Mouse (Mus musculus): ENCODE results near the gene BC030867. TPM values are rescaled to one million over a fixed set of nuclear protein-coding genes. Genes with fewer than 3 reads are reported as not detected.

The BC030867 gene
- total RNA-seq, 1 experiment from 2014 or later: 4.8 TPM

GRCm38 (mm10) chr11:102220451-102220850 is 28.2 kb upstream of the BC030867 start:
- no peak for ATAC-seq (replicated peaks; ENCODE audit: low read depth, poor library complexity, severe bottlenecking)

DNA sequence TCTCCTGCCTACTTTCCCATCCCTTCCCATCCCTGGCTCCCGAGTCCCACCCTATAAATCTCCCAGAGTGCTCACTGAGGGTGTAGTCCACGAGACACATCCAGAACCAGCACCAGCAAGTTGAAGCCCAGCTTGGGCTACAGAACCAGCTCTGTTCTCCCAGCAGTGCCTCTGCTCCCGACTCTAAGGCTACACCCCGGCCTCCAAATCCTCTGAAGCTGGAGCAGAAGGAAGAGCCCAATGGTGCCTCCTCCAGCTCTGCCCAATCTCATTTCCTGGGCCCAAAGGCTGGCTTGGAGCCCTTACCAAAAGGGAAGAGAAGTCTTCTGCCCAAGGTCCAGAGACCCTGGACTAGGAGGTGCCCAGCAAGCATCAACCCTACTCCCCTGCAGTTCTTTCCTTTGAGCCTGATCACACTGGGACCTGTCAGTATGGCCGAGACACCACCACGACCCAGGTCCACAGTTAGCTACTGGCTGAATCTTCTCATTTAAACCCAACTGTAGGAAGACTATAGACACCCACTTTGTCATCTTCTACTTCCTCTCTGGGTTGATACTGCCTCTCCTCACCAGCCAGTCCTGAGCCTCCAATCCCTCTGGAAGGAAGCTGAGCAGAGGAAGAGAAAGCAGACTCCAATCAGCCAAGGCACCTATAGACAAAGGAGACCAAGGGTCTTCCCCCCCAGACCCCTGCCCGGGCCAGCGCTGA is 27.3 kb upstream of the BC030867 start:
- ATAC-seq (replicated peaks; ENCODE audit: low read depth, poor library complexity, severe bottlenecking): no peak

GRCm38 (mm10) chr11:102221954-102222351 is 26.7 kb upstream of the BC030867 start:
- no peak for ATAC-seq (replicated peaks; ENCODE audit: low read depth, poor library complexity, severe bottlenecking)

DNA sequence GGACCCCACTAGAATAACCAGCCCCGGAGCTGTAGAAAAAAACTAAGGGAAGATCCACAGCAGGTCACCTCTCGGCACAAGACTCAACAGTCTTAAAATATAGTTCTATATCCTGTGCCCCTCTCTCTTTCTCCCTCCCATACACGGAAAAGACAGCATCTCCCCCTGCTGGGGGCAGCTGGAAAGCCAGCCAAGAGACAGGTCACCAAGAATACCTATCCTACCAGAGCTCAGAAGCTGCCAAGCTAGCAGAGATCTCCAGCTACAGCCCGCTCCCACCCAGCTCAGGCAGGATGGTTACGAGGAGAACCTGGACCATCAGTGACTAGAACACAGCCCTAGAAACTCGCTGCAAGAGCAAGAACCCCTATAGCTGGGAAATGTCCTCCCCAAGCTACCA is 25.5 kb upstream of the BC030867 start:
- ATAC-seq (replicated peaks; ENCODE audit: low read depth, poor library complexity, severe bottlenecking): peak; percentile 29; the same call in 1 of the 2 replicates

DNA sequence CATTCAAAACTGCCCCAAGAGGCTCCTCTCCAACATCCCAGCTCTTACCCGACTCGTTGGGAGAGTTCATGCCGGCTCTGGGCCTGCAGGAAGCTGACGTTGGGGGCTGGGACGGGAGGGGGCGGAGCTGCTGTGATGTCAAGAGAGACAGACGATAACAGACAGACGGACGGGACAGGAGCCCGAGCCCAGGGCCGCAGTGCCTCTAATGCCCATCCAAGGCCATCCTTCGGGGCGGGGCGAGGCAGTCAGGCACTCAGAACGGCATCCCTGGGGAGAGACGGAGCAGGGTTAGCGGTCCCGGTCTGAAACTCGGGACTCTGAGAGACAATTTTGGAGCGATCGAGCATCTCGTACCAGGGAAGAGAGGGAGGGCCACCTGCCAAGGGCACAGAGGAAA is 24.0 kb upstream of the BC030867 start:
- no peak for ATAC-seq (replicated peaks; ENCODE audit: low read depth, poor library complexity, severe bottlenecking)

GRCm38 (mm10) chr11:102225221-102225620 is 23.5 kb upstream of the BC030867 start:
- no peak for ATAC-seq (replicated peaks; ENCODE audit: low read depth, poor library complexity, severe bottlenecking)

DNA sequence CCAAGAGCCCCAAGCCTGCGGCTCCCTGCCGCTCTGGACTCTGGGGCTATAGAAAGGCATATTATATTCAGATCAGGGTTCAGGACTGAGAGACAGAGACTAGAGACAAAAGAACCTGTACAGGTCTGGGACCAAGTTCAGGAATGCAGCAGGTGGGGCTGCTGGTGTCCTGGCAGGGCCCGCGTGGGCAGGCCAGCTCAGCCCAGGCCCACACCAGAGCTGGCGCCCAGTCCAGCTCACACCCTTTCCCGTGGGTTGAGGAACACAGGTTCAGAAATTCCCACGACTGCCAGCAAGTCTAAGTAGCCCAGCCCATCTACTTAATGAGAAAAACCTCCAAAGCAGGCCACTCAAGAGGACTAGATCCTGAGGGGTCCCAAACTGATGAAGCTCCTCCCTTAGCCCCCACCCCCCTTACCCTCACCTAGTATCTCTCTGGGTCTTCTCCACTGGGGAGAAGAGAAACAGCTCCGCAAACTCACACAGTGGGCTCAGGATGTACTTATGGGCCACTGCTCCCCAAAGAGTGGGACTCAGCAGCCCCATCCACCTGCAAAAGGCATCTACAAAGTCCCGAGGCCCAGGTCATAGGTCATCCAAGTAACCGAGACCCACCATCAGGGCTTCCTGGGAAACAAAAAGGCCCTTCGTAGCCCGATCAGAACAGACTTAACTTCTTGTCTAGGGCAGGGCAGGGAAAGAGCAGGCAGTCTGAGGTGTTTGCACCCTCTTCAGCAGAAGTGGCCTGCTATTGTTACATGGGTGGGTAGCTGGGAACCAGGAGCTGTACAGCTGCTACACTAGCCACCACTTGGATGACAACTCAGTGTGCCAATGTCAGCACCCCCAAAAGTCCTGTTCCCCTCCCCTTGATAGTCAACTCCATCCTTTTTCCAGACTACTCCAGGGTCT is 22.4 kb upstream of the BC030867 start:
- ATAC-seq (replicated peaks; ENCODE audit: low read depth, poor library complexity, severe bottlenecking): no peak

GRCm38 (mm10) chr11:102227270-102228190 is 21.2 kb upstream of the BC030867 start:
- no peak for ATAC-seq (replicated peaks; ENCODE audit: low read depth, poor library complexity, severe bottlenecking)

DNA sequence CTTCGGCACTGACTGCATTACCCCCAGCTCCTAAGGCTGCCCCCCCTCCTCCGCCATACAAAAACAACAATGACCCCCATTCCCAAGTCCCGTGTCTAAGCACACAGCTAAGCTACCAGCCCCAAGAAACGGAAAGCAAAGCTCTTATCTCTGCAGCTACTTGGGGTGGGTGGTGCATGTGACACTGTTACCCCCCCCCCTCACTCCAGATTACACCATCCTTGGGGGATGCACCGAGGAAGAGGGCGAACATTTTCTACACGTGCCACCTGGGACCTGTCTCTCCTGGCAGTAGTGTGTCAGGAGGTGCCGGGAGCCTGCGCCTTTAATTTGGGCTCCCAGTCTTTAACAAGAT is 20.5 kb upstream of the BC030867 start:
- ATAC-seq (replicated peaks; ENCODE audit: low read depth, poor library complexity, severe bottlenecking): no peak

GRCm38 (mm10) chr11:102228646-102229268 is 19.9 kb upstream of the BC030867 start:
- ATAC-seq (replicated peaks; ENCODE audit: low read depth, poor library complexity, severe bottlenecking): no peak

- ATAC-seq (replicated peaks; ENCODE audit: low read depth, poor library complexity, severe bottlenecking): 0 out of 2 replicates have a peak, but pooled peaks have one; percentile 19
Measured at GRCm38 (mm10) chr11:102229331-102229953, 19.2 kb upstream of the BC030867 start.

DNA sequence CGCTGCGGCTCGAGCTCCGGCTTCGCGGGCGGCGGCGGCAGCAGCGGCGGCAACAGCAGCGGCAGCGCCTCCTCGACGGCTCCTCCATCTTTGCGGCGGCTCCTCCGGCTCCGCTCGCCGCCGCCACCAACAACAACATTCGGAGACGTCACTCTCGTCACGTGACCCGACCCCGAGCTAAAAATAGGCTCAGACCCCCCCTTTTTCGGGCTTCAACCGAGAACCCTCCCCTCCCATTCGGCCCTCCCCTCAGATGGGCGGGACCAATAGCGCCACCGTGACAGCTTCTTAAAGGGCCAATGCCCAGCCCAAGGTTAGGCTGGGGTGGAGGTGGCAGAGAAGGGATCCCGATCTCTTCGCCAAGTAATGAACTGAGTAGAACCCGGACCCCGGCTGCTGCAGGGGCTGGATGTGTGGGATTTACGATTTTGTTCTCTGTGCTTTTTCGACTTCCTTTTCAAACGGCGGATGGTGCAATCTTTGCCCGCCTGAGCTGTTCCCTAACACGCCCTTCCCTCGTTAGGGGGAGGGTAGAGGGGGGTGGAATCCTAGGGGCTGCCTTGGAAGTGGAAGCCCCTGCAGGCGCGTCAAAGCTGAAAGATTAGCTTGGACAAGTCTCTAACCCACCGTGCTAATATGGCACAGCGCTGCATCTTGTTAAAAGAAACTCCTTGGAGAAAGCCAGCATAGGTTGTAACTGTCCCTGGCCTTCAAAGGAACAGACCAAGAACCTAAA is 18.5 kb upstream of the BC030867 start, which contains the start of gene Hdac5:
Gene Hdac5 (minus strand): TSS at position 161 of the 736 bp plus-strand sequence.
- peak; percentile 98 for ATAC-seq (replicated peaks; ENCODE audit: low read depth, poor library complexity, severe bottlenecking)

- ATAC-seq (replicated peaks; ENCODE audit: low read depth, poor library complexity, severe bottlenecking): no peak
Measured at GRCm38 (mm10) chr11:102236022-102236421, 12.7 kb upstream of the BC030867 start.

DNA sequence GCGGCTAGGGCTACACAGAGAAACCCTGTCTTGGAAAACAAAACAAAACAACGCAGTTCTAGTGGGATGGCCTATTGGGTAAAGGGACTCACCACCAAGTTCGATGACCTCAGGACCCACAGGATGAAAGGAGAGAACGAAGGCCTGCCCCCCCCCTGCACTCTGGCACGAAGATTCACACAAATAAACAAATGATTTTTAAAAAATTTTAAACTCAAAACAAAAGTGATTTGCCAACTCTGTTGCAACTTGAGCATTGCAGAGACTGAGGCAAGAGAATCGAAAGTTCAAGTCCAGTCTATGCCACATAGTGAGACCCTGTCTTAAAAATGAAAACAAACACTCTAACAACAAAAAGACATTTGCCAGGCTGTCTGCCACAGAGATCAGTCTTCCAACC is 8.0 kb upstream of the BC030867 start:
- ATAC-seq (replicated peaks; ENCODE audit: low read depth, poor library complexity, severe bottlenecking): no peak

- ATAC-seq (replicated peaks; ENCODE audit: low read depth, poor library complexity, severe bottlenecking): no peak
Measured at GRCm38 (mm10) chr11:102241246-102241645, 7.4 kb upstream of the BC030867 start.

DNA sequence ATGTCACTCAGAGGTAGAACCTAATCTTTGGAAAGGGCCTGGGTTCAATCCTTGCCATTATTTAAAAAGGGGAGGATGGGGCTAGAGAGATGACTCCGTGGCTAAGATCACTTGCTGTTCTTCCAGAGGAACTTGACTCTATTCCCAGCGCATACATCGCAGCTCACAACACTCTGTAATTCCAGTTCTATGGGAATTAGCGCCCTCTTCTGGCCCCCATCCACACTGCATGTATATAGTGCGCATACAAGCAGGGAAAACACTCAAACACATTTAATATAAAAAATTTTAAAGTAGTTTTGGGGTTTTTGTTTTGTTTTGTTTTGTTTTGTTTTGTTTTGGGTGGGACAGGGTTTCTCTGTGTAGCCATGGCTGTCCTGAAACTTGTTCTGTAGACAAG is 6.8 kb upstream of the BC030867 start:
- no peak for ATAC-seq (replicated peaks; ENCODE audit: low read depth, poor library complexity, severe bottlenecking)

GRCm38 (mm10) chr11:102244926-102245449 is 3.7 kb upstream of the BC030867 start:
- ATAC-seq (replicated peaks; ENCODE audit: low read depth, poor library complexity, severe bottlenecking): peak; percentile 85

GRCm38 (mm10) chr11:102245581-102246272 is 3.0 kb upstream of the BC030867 start:
- ATAC-seq (replicated peaks; ENCODE audit: low read depth, poor library complexity, severe bottlenecking): no peak
